Comparison of ENCODE assay signal across 8 mouse cellular contexts in genomic region chr19:5001666-5002406, GRCm38 (mm10). TPM values are rescaled to one million over a fixed set of nuclear protein-coding genes. Genes with fewer than 3 reads are reported as not detected.
DNase-seq lines count a peak whose midpoint lies in the region; ATAC-seq lines count a peak whose summit lies in the region.

No protein-coding gene starts in this region.

- H3K27ac ChIP-seq in heart, embryonic 14.5 days (replicated peaks in 1 of 2; ENCODE audit: control insufficient read depth in 1 of 2, insufficient read depth in 1 of 2, low read depth in 2 of 2, low read length in 2 of 2): no peak overlapping the region; a peak in 1 of 4 replicates
- H3K27ac ChIP-seq in liver, embryonic 11.5 days (ENCODE audit: low read depth, low read length): no peak overlapping the region
- peak overlapping the region; percentile 71; the same call in 1 of the 2 replicates for H3K27ac ChIP-seq in stomach, embryonic 14.5 days (ENCODE audit: low read length)

- no peaks in the 10 kb centered on the region for H3K9me3 ChIP-seq in heart, embryonic 14.5 days (ENCODE audit: control insufficient read depth, low read length)
- H3K9me3 ChIP-seq in liver, embryonic 11.5 days (ENCODE audit: control insufficient read depth, low read length): no peaks in the 10 kb centered on the region
- H3K9me3 ChIP-seq in stomach, embryonic 14.5 days (ENCODE audit: control insufficient read depth, low read depth, low read length): 0 out of 2 replicates have a peak, but pooled peaks cover 2% of the 10 kb centered on the region

- peak overlapping the region; percentile 22 to 38 for H3K4me3 ChIP-seq in heart, embryonic 14.5 days (ENCODE audit: control insufficient read depth in 1 of 2, insufficient read depth in 1 of 2, low read depth in 1 of 2, low read length in 2 of 2)
- 0 out of 2 replicates have a peak overlapping the region, but pooled peaks have one; percentile 7 for H3K4me3 ChIP-seq in liver, embryonic 11.5 days (ENCODE audit: low read depth, low read length)
- peak overlapping the region; percentile 13; the same call in 1 of the 2 replicates for H3K4me3 ChIP-seq in stomach, embryonic 14.5 days (ENCODE audit: low read depth, low read length)

- DNase-seq in CD4-positive helper T cell, adult 2 months (ENCODE audit: low read depth, low spot score): peak; percentile 91
- DNase-seq in brain, adult 2 months (ENCODE audit: low read depth, low spot score): peak; percentile 99
- peak; percentile 83 for DNase-seq in kidney, postnatal 10 days
- DNase-seq in liver, embryonic 11.5 days (ENCODE audit: low spot score): peak; percentile 72
- peak; percentile 86 for DNase-seq in neural tube, embryonic 10.5 days (ENCODE audit: extremely low spot score, low spot score)

- no peaks in the 10 kb centered on the region for H3K36me3 ChIP-seq in heart, embryonic 14.5 days (ENCODE audit: control insufficient read depth, insufficient read depth, low read length)
- no peaks in the 10 kb centered on the region for H3K36me3 ChIP-seq in liver, embryonic 11.5 days (ENCODE audit: control insufficient read depth, insufficient read depth, low read length)
- no peaks in the 10 kb centered on the region for H3K36me3 ChIP-seq in stomach, embryonic 14.5 days (ENCODE audit: control insufficient read depth, insufficient read depth, low read length)

- H3K9ac ChIP-seq in heart, embryonic 14.5 days (ENCODE audit: low read length): peak overlapping the region; percentile 59
- no peak overlapping the region for H3K9ac ChIP-seq in liver, embryonic 11.5 days (ENCODE audit: low read depth, low read length)
- no peak overlapping the region for H3K9ac ChIP-seq in stomach, embryonic 14.5 days (replicated peaks; ENCODE audit: low read depth, low read length)

- peaks cover 12 to 17% of the 10 kb centered on the region in 2 experiments for H3K4me1 ChIP-seq in heart, embryonic 14.5 days (ENCODE audit: control insufficient read depth in 2 of 2, insufficient read depth in 2 of 2, low read length in 2 of 2)
- H3K4me1 ChIP-seq in liver, embryonic 11.5 days (replicated peaks; ENCODE audit: control insufficient read depth, insufficient read depth, low read length): no peaks in the 10 kb centered on the region; the same call in 1 of the 2 replicates
- H3K4me1 ChIP-seq in stomach, embryonic 14.5 days (ENCODE audit: control insufficient read depth, insufficient read depth, low read length): 0 out of 2 replicates have a peak, but pooled peaks cover 6% of the 10 kb centered on the region

- under 1% methylated on average over 39 of the region's 39 CpGs for WGBS in heart, embryonic 14.5 days
- 3% methylated on average over 39 of the region's 39 CpGs for WGBS in liver, embryonic 11.5 days
- whole genome bisulfite sequencing in stomach, embryonic 14.5 days: under 1% methylated on average over 39 of the region's 39 CpGs

- ATAC-seq in erythroblast, adult 5-6 weeks (replicated peaks; ENCODE audit: low FRiP score, poor library complexity, severe bottlenecking): peak; percentile 74
- ATAC-seq in heart, embryonic 14.5 days (ENCODE audit: insufficient number of reproducible peaks, insufficient read depth, low FRiP score, low read depth): peak; percentile 76
- no peak for ATAC-seq in liver, embryonic 11.5 days (replicated peaks; ENCODE audit: low FRiP score)
- ATAC-seq in stomach, embryonic 14.5 days (ENCODE audit: insufficient number of reproducible peaks, insufficient read depth, low FRiP score, low read depth): peak; percentile 90

- H3K4me2 ChIP-seq in heart, embryonic 14.5 days (ENCODE audit: low read length): peak overlapping the region; percentile 67
- peak overlapping the region; percentile 43 for H3K4me2 ChIP-seq in liver, embryonic 11.5 days
- peak overlapping the region; percentile 35 for H3K4me2 ChIP-seq in stomach, embryonic 14.5 days (replicated peaks; ENCODE audit: low read depth, low read length)

- H3K27me3 ChIP-seq in heart, embryonic 14.5 days (ENCODE audit: control insufficient read depth, insufficient read depth, low read length): no peaks in the 10 kb centered on the region
- peaks cover 31% of the 10 kb centered on the region for H3K27me3 ChIP-seq in liver, embryonic 11.5 days (replicated peaks; ENCODE audit: control insufficient read depth, insufficient read depth, low read length)
- H3K27me3 ChIP-seq in stomach, embryonic 14.5 days (ENCODE audit: control insufficient read depth, insufficient read depth, low read length): no peaks in the 10 kb centered on the region

RNA-seq across cellular contexts. Expression of gene Npas4, which starts 11.7 kb away (rescaled TPM):
- not detected in 2 replicates for total RNA-seq in erythroblast, adult 5-6 weeks (2015; ENCODE audit: low replicate concordance)
- not detected in 2 replicates for total RNA-seq in erythroblast, adult 5-6 weeks (2017; ENCODE audit: low replicate concordance)
- polyA plus RNA-seq in heart, embryonic 14.5 days (2014; fragmentation: Nextera tagmentation; extraction: Ambion mirVana): 0.18 TPM in 1 of 2 replicates, not detected in the other
- polyA plus RNA-seq in liver, embryonic 11.5 days (2014; fragmentation: Nextera tagmentation; extraction: Ambion mirVana): 0.04 TPM in 1 of 2 replicates, not detected in the other
- 0.26 and 0.50 TPM in 2 replicates for polyA plus RNA-seq in stomach, embryonic 14.5 days (2014; fragmentation: Nextera tagmentation; extraction: Ambion mirVana)

RNA-seq across cellular contexts. Expression of gene Slc29a2, which starts 21.8 kb away (rescaled TPM):
- not detected in 2 replicates for total RNA-seq in erythroblast, adult 5-6 weeks (2015; ENCODE audit: low replicate concordance)
- not detected in 2 replicates for total RNA-seq in erythroblast, adult 5-6 weeks (2017; ENCODE audit: low replicate concordance)
- 10.2 and 10.9 TPM in 2 replicates for polyA plus RNA-seq in heart, embryonic 14.5 days (2014; fragmentation: Nextera tagmentation; extraction: Ambion mirVana)
- polyA plus RNA-seq in liver, embryonic 11.5 days (2014; fragmentation: Nextera tagmentation; extraction: Ambion mirVana): 6.2 and 6.6 TPM in 2 replicates
- polyA plus RNA-seq in stomach, embryonic 14.5 days (2014; fragmentation: Nextera tagmentation; extraction: Ambion mirVana): 3.5 and 4.7 TPM in 2 replicates

RNA-seq across cellular contexts. Expression of gene B4gat1, which starts 36.8 kb away (rescaled TPM):
- 0.84 and 1.2 TPM in 2 replicates for total RNA-seq in erythroblast, adult 5-6 weeks (2015; ENCODE audit: low replicate concordance)
- not detected in 2 replicates for total RNA-seq in erythroblast, adult 5-6 weeks (2017; ENCODE audit: low replicate concordance)
- polyA plus RNA-seq in heart, embryonic 14.5 days (2014; fragmentation: Nextera tagmentation; extraction: Ambion mirVana): 49.9 and 53.1 TPM in 2 replicates
- polyA plus RNA-seq in liver, embryonic 11.5 days (2014; fragmentation: Nextera tagmentation; extraction: Ambion mirVana): 19.1 and 21.3 TPM in 2 replicates
- 40.5 and 45.4 TPM in 2 replicates for polyA plus RNA-seq in stomach, embryonic 14.5 days (2014; fragmentation: Nextera tagmentation; extraction: Ambion mirVana)

RNA-seq across cellular contexts. Expression of gene AC124502.3, which starts 36.9 kb away (rescaled TPM):
- total RNA-seq in erythroblast, adult 5-6 weeks (2015; ENCODE audit: low replicate concordance): 0.38 TPM in 1 of 2 replicates, not detected in the other
- 1.7 TPM in 1 of 2 replicates, not detected in the other for total RNA-seq in erythroblast, adult 5-6 weeks (2017; ENCODE audit: low replicate concordance)
- 1.3 and 1.4 TPM in 2 replicates for polyA plus RNA-seq in heart, embryonic 14.5 days (2014; fragmentation: Nextera tagmentation; extraction: Ambion mirVana)
- 1.1 TPM in 2 replicates for polyA plus RNA-seq in liver, embryonic 11.5 days (2014; fragmentation: Nextera tagmentation; extraction: Ambion mirVana)
- polyA plus RNA-seq in stomach, embryonic 14.5 days (2014; fragmentation: Nextera tagmentation; extraction: Ambion mirVana): 0.55 and 1.8 TPM in 2 replicates

RNA-seq across cellular contexts. Expression of gene Brms1, which starts 39.3 kb away (rescaled TPM):
- 0.96 and 10.4 TPM in 2 replicates for total RNA-seq in erythroblast, adult 5-6 weeks (2015; ENCODE audit: low replicate concordance)
- total RNA-seq in erythroblast, adult 5-6 weeks (2017; ENCODE audit: low replicate concordance): 12.7 and 17.6 TPM in 2 replicates
- 27.5 and 31.2 TPM in 2 replicates for polyA plus RNA-seq in heart, embryonic 14.5 days (2014; fragmentation: Nextera tagmentation; extraction: Ambion mirVana)
- polyA plus RNA-seq in liver, embryonic 11.5 days (2014; fragmentation: Nextera tagmentation; extraction: Ambion mirVana): 61.2 and 61.3 TPM in 2 replicates
- 43.4 and 45.3 TPM in 2 replicates for polyA plus RNA-seq in stomach, embryonic 14.5 days (2014; fragmentation: Nextera tagmentation; extraction: Ambion mirVana)
